13 mouse cellular contexts compared by ENCODE assay signal in genomic region chr5:130142041-130142440, GRCm38 (mm10). TPM values are rescaled to one million over a fixed set of nuclear protein-coding genes. Genes with fewer than 3 reads are reported as not detected.
DNase-seq lines count a peak whose midpoint lies in the region; ATAC-seq and TF ChIP-seq lines count a peak whose summit lies in the region.
"Had no signal": no experiment of that assay in that cellular context is flagged by ENCODE, and none has a peak within 500 bp of the region (broad histone marks: within the 10 kb centered on the region; RNA-seq: fewer than 3 reads in every experiment).

No protein-coding gene starts in this region.

- ATAC-seq in embryonic facial prominence, embryonic 11.5 days (replicated peaks; ENCODE audit: insufficient number of reproducible peaks, low FRiP score, low TSS enrichment, low read depth): no peak
- no peak for ATAC-seq in liver, embryonic 12.5 days
- no peak for ATAC-seq in stomach, postnatal 0 days (ENCODE audit: low FRiP score, low TSS enrichment)
- ATAC-seq in forebrain, embryonic 16.5 days: no peak
- ATAC-seq: forebrain, embryonic 15.5 days had no signal

- H3K27me3 ChIP-seq in embryonic facial prominence, embryonic 11.5 days (ENCODE audit: control insufficient read depth, insufficient read depth, low read length): no peaks in the 10 kb centered on the region
- H3K27me3 ChIP-seq in embryonic facial prominence, embryonic 10.5 days (replicated peaks; ENCODE audit: low read depth, poor library complexity, severe bottlenecking): peaks cover 6% of the 10 kb centered on the region
- H3K27me3 ChIP-seq in liver, adult 2 months (ENCODE audit: control insufficient read depth, insufficient read depth, low read length): no peaks in the 10 kb centered on the region
- peaks cover 13% of the 10 kb centered on the region; the same call in 1 of the 2 replicates for H3K27me3 ChIP-seq in liver, embryonic 12.5 days (replicated peaks)
- no peaks in the 10 kb centered on the region for H3K27me3 ChIP-seq in stomach, postnatal 0 days (ENCODE audit: control insufficient read depth, insufficient read depth, low read length)
- no peaks in the 10 kb centered on the region for H3K27me3 ChIP-seq in forebrain, embryonic 16.5 days (replicated peaks; ENCODE audit: control insufficient read depth, insufficient read depth, low read length)
- H3K27me3 ChIP-seq: forebrain, embryonic 15.5 days had no signal

- no peak for TF ChIP-seq EP300 in stomach, postnatal 0 days (optimal IDR thresholded peaks at IDR 0.05)

- H3K27ac ChIP-seq in embryonic facial prominence, embryonic 11.5 days (replicated peaks; ENCODE audit: low read depth, low read length): no peak overlapping the region
- no peak overlapping the region for H3K27ac ChIP-seq in embryonic facial prominence, embryonic 10.5 days (replicated peaks)
- H3K27ac ChIP-seq in liver, adult 2 months (replicated peaks; ENCODE audit: insufficient read depth, low read depth, low read length): no peak overlapping the region
- H3K27ac ChIP-seq in liver, embryonic 12.5 days: no peak overlapping the region
- H3K27ac ChIP-seq in embryonic fibroblast, embryonic 13.5 days (ENCODE audit: insufficient read depth, low read length): peak overlapping the region; percentile 71
- H3K27ac ChIP-seq in stomach, postnatal 0 days (replicated peaks): peak overlapping the region; percentile 25; the same call in 1 of the 2 replicates
- no peak overlapping the region for H3K27ac ChIP-seq in forebrain, embryonic 16.5 days (ENCODE audit: low read length)
- H3K27ac ChIP-seq: forebrain, embryonic 15.5 days; macrophage had no signal

- H3K9ac ChIP-seq in embryonic facial prominence, embryonic 11.5 days (replicated peaks; ENCODE audit: low read length): no peak overlapping the region
- no peak overlapping the region for H3K9ac ChIP-seq in liver, adult 2 months (ENCODE audit: low read depth, low read length)
- H3K9ac ChIP-seq in liver, embryonic 12.5 days: no peak overlapping the region
- H3K9ac ChIP-seq in stomach, postnatal 0 days (ENCODE audit: low read length): no peak overlapping the region
- no peak overlapping the region for H3K9ac ChIP-seq in forebrain, embryonic 16.5 days (replicated peaks; ENCODE audit: low read depth, low read length)
- H3K9ac ChIP-seq: forebrain, embryonic 15.5 days had no signal

- H3K4me3 ChIP-seq in embryonic facial prominence, embryonic 11.5 days (ENCODE audit: low read depth, low read length): no peak overlapping the region
- H3K4me3 ChIP-seq in embryonic facial prominence, embryonic 10.5 days: no peak overlapping the region
- H3K4me3 ChIP-seq in liver, adult 2 months (ENCODE audit: insufficient read depth, low read depth, low read length): no peak overlapping the region
- H3K4me3 ChIP-seq in liver, embryonic 12.5 days: no peak overlapping the region
- no peak overlapping the region for H3K4me3 ChIP-seq in embryonic fibroblast, embryonic 13.5 days (ENCODE audit: insufficient read depth, low read length)
- H3K4me3 ChIP-seq in stomach, postnatal 0 days (ENCODE audit: low read depth, low read length): no peak overlapping the region
- H3K4me3 ChIP-seq in forebrain, embryonic 16.5 days (replicated peaks; ENCODE audit: low read length): no peak overlapping the region
- H3K4me3 ChIP-seq: forebrain, embryonic 15.5 days had no signal

- DNase-seq in embryonic facial prominence, embryonic 11.5 days (ENCODE audit: low spot score): peak; percentile 58
- DNase-seq in embryonic facial prominence, embryonic 10.5 days (ENCODE audit: low spot score): no peak
- DNase-seq in liver, adult 2 months (ENCODE audit: extremely low read depth, low read depth, low spot score): peak; percentile 29
- no peak for DNase-seq in stomach, postnatal 0 days (ENCODE audit: low spot score)
- DNase-seq in retina, embryonic 14.5 days (ENCODE audit: low spot score): no peak
- DNase-seq: cerebellum, adult 11 months; embryo, embryonic 11 days had no signal

- no peaks in the 10 kb centered on the region; the same call in 1 of the 2 replicates for H3K79me2 ChIP-seq in liver, adult 2 months (ENCODE audit: control insufficient read depth, insufficient read depth, low read length)

- no peak for TF ChIP-seq CTCF in liver, adult 2 months (IDR thresholded peaks at IDR 0.05; ENCODE audit: low read depth, low read length)
- no peak for TF ChIP-seq CTCF in embryonic fibroblast, embryonic 13.5 days (IDR thresholded peaks at IDR 0.05; ENCODE audit: borderline replicate concordance, insufficient read depth, low read length)
- no peak for TF ChIP-seq CTCF in stomach, postnatal 0 days (IDR thresholded peaks at IDR 0.05; ENCODE audit: low read depth)

- H3K4me1 ChIP-seq in embryonic facial prominence, embryonic 11.5 days (ENCODE audit: control insufficient read depth, insufficient read depth, low read length): 0 out of 2 replicates have a peak, but pooled peaks cover 2% of the 10 kb centered on the region
- peaks cover 21% of the 10 kb centered on the region for H3K4me1 ChIP-seq in embryonic facial prominence, embryonic 10.5 days
- peaks cover 7% of the 10 kb centered on the region; the same call in 1 of the 2 replicates for H3K4me1 ChIP-seq in liver, adult 2 months (ENCODE audit: control insufficient read depth, insufficient read depth, low read length)
- H3K4me1 ChIP-seq in liver, embryonic 12.5 days: peaks cover 32% of the 10 kb centered on the region
- peaks cover 12% of the 10 kb centered on the region for H3K4me1 ChIP-seq in embryonic fibroblast, embryonic 13.5 days (ENCODE audit: control insufficient read depth, insufficient read depth, low read length)
- H3K4me1 ChIP-seq in stomach, postnatal 0 days (replicated peaks; ENCODE audit: control insufficient read depth, insufficient read depth): peaks cover 7% of the 10 kb centered on the region
- peaks cover 14% of the 10 kb centered on the region for H3K4me1 ChIP-seq in forebrain, embryonic 16.5 days (replicated peaks; ENCODE audit: control insufficient read depth, insufficient read depth, low read length)

- no peaks in the 10 kb centered on the region for H3K9me3 ChIP-seq in embryonic facial prominence, embryonic 11.5 days (replicated peaks; ENCODE audit: control insufficient read depth, low read length)
- no peaks in the 10 kb centered on the region for H3K9me3 ChIP-seq in embryonic facial prominence, embryonic 10.5 days
- no peaks in the 10 kb centered on the region for H3K9me3 ChIP-seq in liver, embryonic 12.5 days (replicated peaks)
- H3K9me3 ChIP-seq in stomach, postnatal 0 days (ENCODE audit: control insufficient read depth, low read length): no peaks in the 10 kb centered on the region
- no peaks in the 10 kb centered on the region for H3K9me3 ChIP-seq in forebrain, embryonic 16.5 days (ENCODE audit: control insufficient read depth, low read length)
- H3K9me3 ChIP-seq: forebrain, embryonic 15.5 days; G1E had no signal

- no peak overlapping the region for H3K4me2 ChIP-seq in embryonic facial prominence, embryonic 11.5 days (ENCODE audit: low read depth, low read length)
- H3K4me2 ChIP-seq in liver, embryonic 12.5 days: no peak overlapping the region
- no peak overlapping the region for H3K4me2 ChIP-seq in stomach, postnatal 0 days (replicated peaks; ENCODE audit: low read depth)
- no peak overlapping the region for H3K4me2 ChIP-seq in forebrain, embryonic 16.5 days (ENCODE audit: low read length)
- H3K4me2 ChIP-seq: forebrain, embryonic 15.5 days had no signal

- TF ChIP-seq POLR2A in liver, adult 2 months (IDR thresholded peaks at IDR 0.05; ENCODE audit: extremely low read depth, insufficient read depth, low read length): no peak
- TF ChIP-seq POLR2A in embryonic fibroblast, embryonic 13.5 days (IDR thresholded peaks at IDR 0.05; ENCODE audit: low read depth, low read length): peak; percentile 45; the same call in 1 of the 2 replicates

- 44% methylated on average over 4 of the region's 4 CpGs for WGBS in embryonic facial prominence, embryonic 11.5 days
- 59% methylated on average over 4 of the region's 4 CpGs for WGBS in embryonic facial prominence, embryonic 10.5 days
- 82% methylated on average over 4 of the region's 4 CpGs for WGBS in liver, adult 2 months
- WGBS in liver, embryonic 12.5 days (ENCODE audit: insufficient replicate concordance): 57% methylated on average over 4 of the region's 4 CpGs
- 42% methylated on average over 4 of the region's 4 CpGs for WGBS in stomach, postnatal 0 days
- WGBS in forebrain, embryonic 16.5 days: 72% methylated on average over 4 of the region's 4 CpGs

- no peaks in the 10 kb centered on the region for H3K36me3 ChIP-seq in embryonic facial prominence, embryonic 11.5 days (replicated peaks; ENCODE audit: control insufficient read depth, insufficient read depth, low read depth, low read length)
- H3K36me3 ChIP-seq in embryonic facial prominence, embryonic 10.5 days (replicated peaks): peaks cover under 1% of the 10 kb centered on the region
- H3K36me3 ChIP-seq in liver, adult 2 months (ENCODE audit: control insufficient read depth, insufficient read depth, low read length): no peaks in the 10 kb centered on the region
- H3K36me3 ChIP-seq in liver, embryonic 12.5 days: no peaks in the 10 kb centered on the region
- no peaks in the 10 kb centered on the region for H3K36me3 ChIP-seq in stomach, postnatal 0 days (ENCODE audit: control insufficient read depth, insufficient read depth, low read length)
- H3K36me3 ChIP-seq in forebrain, embryonic 16.5 days (ENCODE audit: control insufficient read depth, insufficient read depth): no peaks in the 10 kb centered on the region
- H3K36me3 ChIP-seq: forebrain, embryonic 15.5 days had no signal

RNA-seq across cellular contexts. Expression of gene Kctd7, which starts 2.6 kb away (rescaled TPM):
- polyA plus RNA-seq in embryonic facial prominence, embryonic 11.5 days (2014; fragmentation: Nextera tagmentation; extraction: Ambion mirVana): 4.9 and 5.0 TPM in 2 replicates
- polyA plus RNA-seq in embryonic facial prominence, embryonic 10.5 days (2016; fragmentation: Nextera tagmentation; extraction: Ambion mirVana): 4.7 and 5.1 TPM in 2 replicates
- 2.0 and 2.8 TPM in 2 replicates for total RNA-seq in liver, adult 2 months (2014; rRNA removed)
- polyA plus RNA-seq in liver, adult 2 months (2012; rRNA removed): 3.6 and 4.0 TPM in 2 replicates
- 7.8 and 8.0 TPM in 2 replicates for polyA plus RNA-seq in liver, embryonic 12.5 days (2016; fragmentation: Nextera tagmentation; extraction: Ambion mirVana)
- 3.6 and 4.4 TPM in 2 replicates for polyA plus RNA-seq in embryonic fibroblast, embryonic 13.5 days (2011; ENCODE audit: insufficient read length, low read depth, missing spikeins)
- polyA plus RNA-seq in stomach, postnatal 0 days (2015; fragmentation: Nextera tagmentation; extraction: Ambion mirVana): 2.3 and 2.4 TPM in 2 replicates
- 14.3 and 14.9 TPM in 2 replicates for polyA plus RNA-seq in forebrain, embryonic 16.5 days (2015; fragmentation: Nextera tagmentation; extraction: Ambion mirVana)

RNA-seq across cellular contexts. Expression of gene Rabgef1, which starts 29.6 kb away (rescaled TPM):
- 23.6 and 25.1 TPM in 2 replicates for polyA plus RNA-seq in embryonic facial prominence, embryonic 11.5 days (2014; fragmentation: Nextera tagmentation; extraction: Ambion mirVana)
- polyA plus RNA-seq in embryonic facial prominence, embryonic 10.5 days (2016; fragmentation: Nextera tagmentation; extraction: Ambion mirVana): 26.2 and 27.2 TPM in 2 replicates
- total RNA-seq in liver, adult 2 months (2014; rRNA removed): 11.4 and 13.1 TPM in 2 replicates
- polyA plus RNA-seq in liver, adult 2 months (2012; rRNA removed): 8.3 and 11.8 TPM in 2 replicates
- 31.9 and 34.5 TPM in 2 replicates for polyA plus RNA-seq in liver, embryonic 12.5 days (2016; fragmentation: Nextera tagmentation; extraction: Ambion mirVana)
- polyA plus RNA-seq in embryonic fibroblast, embryonic 13.5 days (2011; ENCODE audit: insufficient read length, low read depth, missing spikeins): 21.8 and 27.7 TPM in 2 replicates
- polyA plus RNA-seq in stomach, postnatal 0 days (2015; fragmentation: Nextera tagmentation; extraction: Ambion mirVana): 33.0 and 33.6 TPM in 2 replicates
- polyA plus RNA-seq in forebrain, embryonic 16.5 days (2015; fragmentation: Nextera tagmentation; extraction: Ambion mirVana): 44.7 and 47.0 TPM in 2 replicates

Comparison
In these comparisons a context has a peak if more than half of its experiments do, and no peak if none do; other contexts are left out.
1. DNase-seq: peak in embryonic facial prominence, embryonic 11.5 days (single experiment) and liver, adult 2 months (single experiment); none in embryonic facial prominence, embryonic 10.5 days (single experiment), stomach, postnatal 0 days (single experiment) and retina, embryonic 14.5 days (single experiment).
2. H3K27ac ChIP-seq: peak in embryonic fibroblast, embryonic 13.5 days (single experiment) and stomach, postnatal 0 days (single experiment); none in embryonic facial prominence, embryonic 11.5 days (single experiment), embryonic facial prominence, embryonic 10.5 days (single experiment), liver, adult 2 months (single experiment), liver, embryonic 12.5 days (single experiment) and forebrain, embryonic 16.5 days (single experiment).